Mouse (Mus musculus) heart, adult 2 months (tissue): ENCODE data around the gene Prex1. TPM values are rescaled to one million over a fixed set of nuclear protein-coding genes. Genes with fewer than 3 reads are reported as not detected.

Experiments used
- DNase-seq, 2 experiments: peaks; one replicate each; pipeline ENCODE4 v3.0.0; 2021
- H3K27ac ChIP-seq: fragments of 200-600 bp; 2 replicates; pipeline ENCODE4 v1.8.1; 2022
- H3K27me3 ChIP-seq: fragments of 200-500 bp; 2 replicates; pipeline ENCODE4 v1.6.1; 2012; ENCODE audit warnings: mild to moderate bottlenecking, low read length, inconsistent platforms, mixed read lengths; ENCODE audit not compliant: control insufficient read depth, insufficient read depth
- H3K36me3 ChIP-seq: fragments of 200-500 bp; 2 replicates; pipeline ENCODE4 v1.6.1; 2012; ENCODE audit warnings: low read length, inconsistent platforms; ENCODE audit not compliant: control insufficient read depth, insufficient read depth
- H3K4me1 ChIP-seq: fragments of 200-500 bp; 2 replicates; pipeline ENCODE4 v1.6.1; 2011; ENCODE audit warnings: low read length; ENCODE audit not compliant: control insufficient read depth, insufficient read depth
- H3K4me3 ChIP-seq: fragments of 200-600 bp; 2 replicates; pipeline ENCODE4 v1.8.1; 2022
- H3K79me2 ChIP-seq: fragments of 200-500 bp; replicated peaks from 2 replicates; pipeline ENCODE4 v1.6.1; 2012; ENCODE audit warnings: mild to moderate bottlenecking, inconsistent platforms, low read length, moderate library complexity, mixed read lengths; ENCODE audit not compliant: control insufficient read depth, insufficient read depth
- H3K9ac ChIP-seq: fragments of 200-500 bp; 2 replicates; pipeline ENCODE4 v1.6.1; 2012; ENCODE audit warnings: low read depth, mild to moderate bottlenecking, control low read depth, inconsistent platforms, low read length, mixed read lengths
- CTCF ChIP-seq: fragments of 200-600 bp; IDR thresholded peaks from 2 replicates; pipeline ENCODE4 v1.8.1; 2022; ENCODE audit warnings: antibody characterized with exemption, mild to moderate bottlenecking, moderate library complexity
- EP300 ChIP-seq: fragments of 200-500 bp; IDR thresholded peaks from 2 replicates; pipeline ENCODE4 v1.6.1; 2011; ENCODE audit warnings: low read depth, low read length, control low read depth; ENCODE audit not compliant: insufficient read depth
- POLR2A ChIP-seq: fragments of 200-500 bp; IDR thresholded peaks from 2 replicates; pipeline ENCODE4 v1.6.1; 2011; ENCODE audit warnings: mild to moderate bottlenecking, low read depth, low read length, control low read depth; ENCODE audit not compliant: insufficient read depth
- WGBS: fragments of 180-500 bp; shearing (Covaris S2); methylation state at CpG from one replicate; pipeline ENCODE4 v1.1.7; 2018; 5-methylcytosine and 5-hydroxymethylcytosine counted together
- intact Hi-C: fragments of 180-260 bp; cut with DNase I; formaldehyde crosslinking; loops from one replicate; pipeline ENCODE4 v1.15.1; 2025
- polyA plus RNA-seq: library from polyadenylated mRNA; depleted of rRNA; stranded (reverse); fragments of >200 nt; gene quantifications from 2 replicates; pipeline ENCODE4 v1.2.3, GENCODE M21; 2012
- total RNA-seq, 2 experiments: library from RNA; stranded (reverse); gene quantifications; 2 replicates each; pipeline ENCODE4 v1.2.3; 2021

The Prex1 gene
- total and polyA plus RNA-seq, 3 experiments, result 5.2 to 9.8 (median 6.0) TPM

DNA sequence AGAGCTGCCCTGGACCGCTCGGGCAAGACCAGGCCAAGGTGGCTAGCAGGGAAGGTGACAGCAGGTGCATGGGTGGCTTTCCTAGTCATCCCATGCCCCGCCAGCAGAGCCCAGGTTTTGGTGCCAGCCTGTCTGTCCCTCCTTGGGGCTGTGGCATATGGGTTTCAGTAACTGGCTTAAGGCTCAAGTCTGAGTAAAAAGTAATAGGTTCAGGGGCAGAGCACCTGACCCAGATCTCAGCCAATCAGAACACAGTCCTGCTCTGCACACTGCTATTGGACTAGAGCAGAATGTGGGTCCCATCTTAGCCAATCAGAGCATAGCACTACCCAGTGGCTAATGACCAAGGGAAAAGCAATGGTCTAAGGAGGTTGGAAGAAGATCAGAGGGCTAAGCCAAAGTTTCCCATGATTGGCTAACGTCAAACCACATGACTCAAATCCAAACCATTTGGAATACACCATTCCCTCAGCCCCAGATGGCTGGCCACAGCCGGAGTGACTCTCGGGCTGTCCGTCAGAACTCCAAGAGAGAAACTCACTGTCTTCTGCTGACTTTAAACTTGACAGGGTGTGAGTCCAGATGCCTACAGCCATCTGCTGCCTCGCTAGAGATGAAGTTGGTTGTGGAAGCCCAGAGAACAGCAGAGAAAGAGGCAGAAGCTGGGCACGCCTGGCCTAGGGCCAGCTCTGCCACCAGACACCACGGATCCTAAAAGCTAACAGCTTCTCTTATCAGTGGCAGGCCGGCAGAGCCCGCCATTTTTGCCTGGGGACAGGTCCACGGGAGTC, 80.9 kb downstream of the Prex1 start:
- Histone ChIP-seq H3K27me3 (no peaks in the 10 kb centered on the region), H3K4me3 (no peak overlapping the region), H3K9ac (no peak overlapping the region), H3K79me2 (no peaks in the 10 kb centered on the region), H3K36me3 (no peaks in the 10 kb centered on the region), H3K4me1 (no peaks in the 10 kb centered on the region; the same call in 1 of the 2 replicates), H3K27ac (no peak overlapping the region)
- DNase-seq, result no peak
- TF ChIP-seq EP300, result no peak
- TF ChIP-seq CTCF, result no peak
- no peak for TF ChIP-seq POLR2A
- intact Hi-C loops, result no loop called here
- 84% methylated on average over 13 of the region's 13 CpGs for WGBS

DNA sequence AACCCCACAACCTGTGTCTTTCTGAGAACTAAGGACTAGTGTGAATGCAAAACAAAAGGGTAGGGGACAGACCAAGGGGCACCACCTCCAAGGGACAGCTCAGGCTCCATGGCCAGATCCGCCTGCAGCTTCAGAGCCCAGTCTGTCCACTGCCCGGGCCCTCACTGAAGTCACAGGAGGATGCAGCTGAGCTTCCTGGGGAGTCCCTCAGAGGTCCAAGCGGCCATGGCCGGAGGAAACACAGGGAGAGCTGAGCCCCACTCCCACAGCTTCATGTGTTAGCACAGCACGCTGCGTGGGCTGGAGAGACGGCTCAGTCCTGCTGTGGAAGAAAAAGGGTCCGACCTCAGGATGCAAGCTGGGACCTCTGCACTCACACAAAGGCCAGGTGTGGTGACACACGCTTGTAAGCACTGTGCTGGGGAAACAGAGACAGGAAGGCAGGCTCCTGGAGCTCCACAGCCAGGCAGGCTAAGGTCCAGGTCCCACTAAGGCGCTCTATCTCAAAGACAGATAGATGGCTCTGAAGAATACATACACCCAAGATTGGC, 81.9 kb downstream of the Prex1 start:
- TF ChIP-seq EP300 (no peak), CTCF (no peak), POLR2A (no peak)
- no peaks in the 10 kb centered on the region for H3K79me2 ChIP-seq
- H3K27ac ChIP-seq, result no peak overlapping the region
- H3K27me3 ChIP-seq, result no peaks in the 10 kb centered on the region
- DNase-seq, result no peak
- H3K4me1 ChIP-seq, result no peaks in the 10 kb centered on the region; the same call in 1 of the 2 replicates
- intact Hi-C loops, result no loop called here
- no peak overlapping the region for H3K4me3 ChIP-seq
- 51% methylated on average over 10 of the region's 10 CpGs for WGBS
- H3K9ac ChIP-seq, result no peak overlapping the region
- no peaks in the 10 kb centered on the region for H3K36me3 ChIP-seq

DNA sequence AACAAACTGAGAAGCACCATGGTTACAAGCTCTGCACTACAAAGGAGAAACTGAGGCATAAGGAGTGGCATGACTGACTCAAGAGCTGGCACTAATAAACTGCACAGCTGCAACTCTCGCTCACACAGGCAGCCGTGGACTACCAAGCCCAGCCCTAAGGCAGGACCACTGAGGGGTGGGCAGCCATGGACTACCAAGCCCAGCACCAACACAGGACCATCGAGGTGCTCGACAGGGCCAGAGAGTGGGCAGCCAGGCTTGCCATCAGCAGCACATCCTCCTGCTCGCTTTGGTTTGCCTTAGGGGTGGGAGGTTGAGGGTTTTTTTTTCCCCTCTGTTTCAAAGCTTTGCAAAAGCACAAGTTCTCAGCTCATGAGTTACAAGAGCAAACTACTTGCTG, 82.4 kb downstream of the Prex1 start:
- TF ChIP-seq EP300 (no peak), POLR2A (no peak), CTCF (no peak)
- no peaks in the 10 kb centered on the region for H3K79me2 ChIP-seq
- DNase-seq, result no peak
- H3K9ac ChIP-seq, result no peak overlapping the region
- H3K27me3 ChIP-seq, result no peaks in the 10 kb centered on the region
- no peaks in the 10 kb centered on the region; the same call in 1 of the 2 replicates for H3K4me1 ChIP-seq
- no peaks in the 10 kb centered on the region for H3K36me3 ChIP-seq
- H3K4me3 ChIP-seq, result no peak overlapping the region
- H3K27ac ChIP-seq, result no peak overlapping the region
- intact Hi-C loops, result no loop called here
- WGBS, result 86% methylated on average over 5 of the region's 5 CpGs

DNA sequence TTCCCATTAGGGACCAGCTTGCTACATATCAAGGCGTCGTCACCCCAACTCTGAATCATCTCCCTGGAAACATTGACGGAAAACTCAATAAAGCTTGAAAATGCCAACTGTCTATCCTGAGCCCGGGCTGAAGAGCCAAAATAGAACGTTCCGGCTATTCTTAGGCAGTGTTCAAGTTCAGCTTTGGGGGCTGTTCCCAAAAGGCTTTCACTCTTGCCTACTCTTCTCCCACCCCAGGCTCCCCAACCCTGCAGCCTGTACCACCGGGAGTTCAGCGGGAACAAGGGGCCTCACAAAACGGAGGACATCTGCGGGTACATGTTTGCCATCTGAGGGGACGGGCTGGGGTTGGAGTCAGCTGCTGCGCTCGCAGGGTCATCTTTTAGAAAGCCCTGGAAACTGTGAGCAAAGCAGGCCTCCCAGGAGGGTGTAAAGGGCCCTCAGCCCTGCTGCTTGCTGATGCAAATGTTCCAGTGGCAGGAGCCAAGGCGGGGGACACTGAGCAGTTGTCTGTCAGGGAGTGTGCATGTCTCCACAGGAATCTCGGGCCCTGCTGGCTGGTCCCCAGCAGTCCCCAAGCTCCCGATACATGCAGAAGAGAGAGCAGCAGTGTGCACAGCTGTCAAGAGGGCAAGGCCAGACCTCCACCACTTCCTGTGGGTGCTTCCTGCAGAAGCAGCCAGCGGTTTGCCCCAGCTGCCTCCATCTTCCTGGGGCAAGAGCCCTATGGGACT, 83.5 kb downstream of the Prex1 start:
- Histone ChIP-seq H3K79me2 (no peaks in the 10 kb centered on the region), H3K36me3 (no peaks in the 10 kb centered on the region), H3K4me3 (no peak overlapping the region), H3K4me1 (no peaks in the 10 kb centered on the region; the same call in 1 of the 2 replicates), H3K27ac (no peak overlapping the region), H3K27me3 (no peaks in the 10 kb centered on the region), H3K9ac (no peak overlapping the region)
- intact Hi-C loops, result no loop called here
- DNase-seq, result peak in 1 of 2 experiments; percentile 66
- no peak for TF ChIP-seq POLR2A
- TF ChIP-seq EP300, result 0 out of 2 replicates have a peak, but pooled peaks have one; percentile 49
- 77% methylated on average over 17 of the region's 17 CpGs for WGBS

DNA sequence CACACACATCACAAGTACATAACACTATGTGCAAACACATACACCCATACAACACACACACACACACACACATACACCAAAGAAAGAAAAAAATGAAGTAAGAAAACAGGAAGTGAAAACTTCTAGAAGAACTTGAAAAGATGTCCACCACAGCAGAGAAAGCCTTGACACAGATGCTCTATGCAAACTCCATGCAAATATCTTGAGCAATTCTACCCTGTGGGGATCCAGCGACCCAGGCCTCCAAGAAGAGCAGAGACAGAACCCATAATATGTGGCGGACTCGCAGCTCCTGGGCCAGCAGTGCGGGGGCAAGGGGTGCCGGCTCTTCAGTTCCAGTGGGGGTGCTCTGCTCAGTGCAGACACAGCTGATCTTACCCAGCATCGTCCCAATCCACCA, 86.1 kb downstream of the Prex1 start:
- no peak for DNase-seq
- intact Hi-C loops, result no loop called here
- no peak for TF ChIP-seq POLR2A
- TF ChIP-seq CTCF, result no peak
- TF ChIP-seq EP300, result no peak
- Histone ChIP-seq H3K4me3 (no peak overlapping the region), H3K4me1 (peaks cover 5% of the 10 kb centered on the region), H3K79me2 (no peaks in the 10 kb centered on the region), H3K9ac (no peak overlapping the region), H3K27ac (no peak overlapping the region), H3K36me3 (no peaks in the 10 kb centered on the region), H3K27me3 (no peaks in the 10 kb centered on the region)
- 92% methylated on average over 6 of the region's 6 CpGs for WGBS
